Mouse (Mus musculus): ENCODE data around the gene Oaz2.

Oaz2 gene

GRCm38 (mm10) chr9:65692959-65693603 lies 25.3 kb downstream of the Oaz2 start:
- no peak for DNase-seq (ENCODE audit: low read depth)

- DNase-seq (ENCODE audit: low read depth) = no peak
Observed at GRCm38 (mm10) chr9:65695646-65696045, 27.8 kb downstream of the Oaz2 start.

- DNase-seq (ENCODE audit: low read depth) = no peak
Observed at GRCm38 (mm10) chr9:65696337-65696736, 28.5 kb downstream of the Oaz2 start.

GRCm38 (mm10) chr9:65697356-65697755 lies 29.6 kb downstream of the Oaz2 start:
- DNase-seq (ENCODE audit: low read depth) = no peak

GRCm38 (mm10) chr9:65697992-65698391 lies 30.2 kb downstream of the Oaz2 start:
- no peak for DNase-seq (ENCODE audit: low read depth)

GRCm38 (mm10) chr9:65700504-65700903 lies 32.7 kb downstream of the Oaz2 start:
- no peak for DNase-seq (ENCODE audit: low read depth)

GRCm38 (mm10) chr9:65702286-65702685 lies 34.5 kb downstream of the Oaz2 start:
- no peak for DNase-seq (ENCODE audit: low read depth)

- DNase-seq (ENCODE audit: low read depth) = no peak
Observed at GRCm38 (mm10) chr9:65703241-65703640, 35.4 kb downstream of the Oaz2 start.

- no peak for DNase-seq (ENCODE audit: low read depth)
Observed at GRCm38 (mm10) chr9:65703926-65704595, 36.3 kb downstream of the Oaz2 start.

GRCm38 (mm10) chr9:65718195-65718594 lies 50.4 kb downstream of the Oaz2 start:
- DNase-seq (ENCODE audit: low read depth) = no peak

GRCm38 (mm10) chr9:65721161-65721566 lies 53.4 kb downstream of the Oaz2 start:
- no peak for DNase-seq (ENCODE audit: low read depth)

GRCm38 (mm10) chr9:65724471-65725290 lies 56.9 kb downstream of the Oaz2 start:
- DNase-seq (ENCODE audit: low read depth) = no peak

GRCm38 (mm10) chr9:65725291-65725622 lies 57.5 kb downstream of the Oaz2 start:
- no peak for DNase-seq (ENCODE audit: low read depth)

GRCm38 (mm10) chr9:65726431-65726830 lies 58.6 kb downstream of the Oaz2 start:
- DNase-seq (ENCODE audit: low read depth) = no peak

- DNase-seq (ENCODE audit: low read depth) = no peak
Observed at GRCm38 (mm10) chr9:65727491-65727890, 59.7 kb downstream of the Oaz2 start.

GRCm38 (mm10) chr9:65728588-65728987 lies 60.8 kb downstream of the Oaz2 start:
- no peak for DNase-seq (ENCODE audit: low read depth)

GRCm38 (mm10) chr9:65734931-65735330 lies 67.1 kb downstream of the Oaz2 start:
- no peak for DNase-seq (ENCODE audit: low read depth)

Data from c-Kit-positive CD71-positive TER-119-negative erythroid progenitor cells, embryonic 14.5 days (primary cell).